10 mouse cellular contexts compared by ENCODE assay signal in the genomic region with DNA sequence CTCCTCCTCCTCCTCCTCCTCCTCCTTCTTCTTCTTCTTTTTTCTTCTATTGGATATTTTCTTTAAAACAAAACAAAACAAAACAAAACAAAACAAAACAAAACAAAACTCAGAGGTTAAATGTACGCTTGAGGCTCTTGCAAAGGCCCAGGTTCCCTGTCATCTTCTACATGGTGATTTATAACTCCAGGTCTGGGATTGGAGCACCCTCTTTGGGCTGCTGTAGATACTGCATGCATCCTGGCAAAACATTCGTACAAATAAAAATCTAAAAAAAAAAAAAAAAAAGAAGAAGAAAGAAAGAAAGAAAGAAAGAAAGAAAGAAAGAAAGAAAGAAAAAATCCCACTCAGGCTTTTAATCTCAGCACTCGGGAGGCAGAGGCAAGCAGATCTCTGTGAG. TPM values are rescaled to one million over a fixed set of nuclear protein-coding genes. Genes with fewer than 3 reads are reported as not detected.
DNase-seq lines count a peak whose midpoint lies in the region; ATAC-seq and TF ChIP-seq lines count a peak whose summit lies in the region.
"Had no signal": no experiment of that assay in that cellular context is flagged by ENCODE, and none has a peak within 500 bp of the region (broad histone marks: within the 10 kb centered on the region; RNA-seq: fewer than 3 reads in every experiment).

No protein-coding gene starts in this region.

- WGBS in heart, postnatal 0 days: 26% methylated on average over 3 of the region's 3 CpGs
- 35% methylated on average over 3 of the region's 3 CpGs for WGBS in lung, adult 2 months
- 65% methylated on average over 3 of the region's 3 CpGs for WGBS in neural tube, embryonic 15.5 days

- H3K27ac ChIP-seq in heart, postnatal 0 days (ENCODE audit: low read depth): no peak overlapping the region
- H3K27ac ChIP-seq in neural tube, embryonic 15.5 days (replicated peaks): no peak overlapping the region

- no peaks in the 10 kb centered on the region for H3K36me3 ChIP-seq in heart, postnatal 0 days (replicated peaks; ENCODE audit: control insufficient read depth, insufficient read depth, low read length)
- H3K36me3 ChIP-seq in neural tube, embryonic 15.5 days: no peaks in the 10 kb centered on the region

- no peak for ATAC-seq in heart, postnatal 0 days (ENCODE audit: insufficient read depth, low read depth)
- ATAC-seq in neural tube, embryonic 15.5 days (ENCODE audit: low FRiP score): no peak

- no peaks in the 10 kb centered on the region for H3K27me3 ChIP-seq in heart, postnatal 0 days (ENCODE audit: control insufficient read depth, insufficient read depth, low read length)
- no peaks in the 10 kb centered on the region for H3K27me3 ChIP-seq in neural tube, embryonic 15.5 days (replicated peaks)

- TF ChIP-seq EP300 in heart, postnatal 0 days (IDR thresholded peaks at IDR 0.05; ENCODE audit: low read depth): no peak

- H3K9me3 ChIP-seq in heart, postnatal 0 days (replicated peaks; ENCODE audit: control insufficient read depth, low read length): no peaks in the 10 kb centered on the region
- H3K9me3 ChIP-seq in neural tube, embryonic 15.5 days (replicated peaks): no peaks in the 10 kb centered on the region

- H3K4me3 ChIP-seq in heart, postnatal 0 days (ENCODE audit: low read depth, low read length): no peak overlapping the region
- H3K4me3 ChIP-seq in lung, adult 2 months (replicated peaks; ENCODE audit: extremely low read depth, low read depth, low read length): no peak overlapping the region
- H3K4me3 ChIP-seq in neural tube, embryonic 15.5 days (replicated peaks): no peak overlapping the region

- peak; percentile 67 for TF ChIP-seq CTCF in heart, postnatal 0 days (IDR thresholded peaks at IDR 0.05; ENCODE audit: low read depth)
- peak; percentile 37 for TF ChIP-seq CTCF in lung, adult 2 months (IDR thresholded peaks at IDR 0.05; ENCODE audit: insufficient read depth, low read length)

- no peak overlapping the region for H3K9ac ChIP-seq in heart, postnatal 0 days (replicated peaks; ENCODE audit: low read depth, low read length)
- no peak overlapping the region for H3K9ac ChIP-seq in neural tube, embryonic 15.5 days (replicated peaks)

- TF ChIP-seq POLR2A in lung, adult 2 months (IDR thresholded peaks at IDR 0.05; ENCODE audit: borderline replicate concordance, extremely low read depth, low read depth, low read length): no peak

- H3K4me2 ChIP-seq in heart, postnatal 0 days (ENCODE audit: low read depth, low read length): no peak overlapping the region
- no peak overlapping the region for H3K4me2 ChIP-seq in neural tube, embryonic 15.5 days

- no peaks in the 10 kb centered on the region for H3K4me1 ChIP-seq in heart, postnatal 0 days (ENCODE audit: control insufficient read depth, insufficient read depth)
- H3K4me1 ChIP-seq in lung, adult 2 months (ENCODE audit: control insufficient read depth, insufficient read depth, low read length): no peaks in the 10 kb centered on the region
- no peaks in the 10 kb centered on the region for H3K4me1 ChIP-seq in neural tube, embryonic 15.5 days

- peak; percentile 51 for DNase-seq in heart, postnatal 0 days (ENCODE audit: low spot score)
- no peak for DNase-seq in heart, adult 9 months (ENCODE audit: low spot score in 2 of 2)
- DNase-seq in A20 (ENCODE audit: low read depth, low spot score) (peak; percentile 37), NIH3T3 (ENCODE audit: low read depth) (peak; percentile 87)
- peak; percentile 58 for DNase-seq in fibroblast of lung, adult 2 months (ENCODE audit: low read depth)
- no peak for DNase-seq in lung, adult 2 months
- DNase-seq in testis, postnatal 14 days (ENCODE audit: low spot score): no peak

RNA-seq across cellular contexts. Expression of a gene that starts 12.8 kb away (rescaled TPM):
- not detected in 2 replicates for total RNA-seq in heart, postnatal 0 days (2014; rRNA removed; ENCODE audit: low replicate concordance)
- not detected in 2 replicates for polyA plus RNA-seq in heart, postnatal 0 days (2015; fragmentation: Nextera tagmentation; extraction: Ambion mirVana)
- not detected in 2 replicates for polyA plus RNA-seq in lung, adult 2 months (2012; rRNA removed)
- polyA plus RNA-seq in neural tube, embryonic 15.5 days (2015; fragmentation: Nextera tagmentation; extraction: Ambion mirVana): not detected in 2 replicates
- total RNA-seq: layer of hippocampus, adult 8-10 months had no signal
- polyA plus RNA-seq: neural tube, embryonic 14.5 days had no signal

RNA-seq across cellular contexts. Expression of a gene that starts 13.3 kb away (rescaled TPM):
- total RNA-seq in heart, postnatal 0 days (2014; rRNA removed; ENCODE audit: low replicate concordance): 25.3 and 27.9 TPM in 2 replicates
- polyA plus RNA-seq in heart, postnatal 0 days (2015; fragmentation: Nextera tagmentation; extraction: Ambion mirVana): 7.5 and 8.5 TPM in 2 replicates
- polyA plus RNA-seq in lung, adult 2 months (2012; rRNA removed): 67.0 and 68.6 TPM in 2 replicates
- 3.3 and 4.9 TPM in 2 replicates for polyA plus RNA-seq in neural tube, embryonic 15.5 days (2015; fragmentation: Nextera tagmentation; extraction: Ambion mirVana)

RNA-seq across cellular contexts. Expression of a gene that starts 30.9 kb away (rescaled TPM):
- total RNA-seq in heart, postnatal 0 days (2014; rRNA removed; ENCODE audit: low replicate concordance): 58.4 and 62.1 TPM in 2 replicates
- 72.2 and 73.7 TPM in 2 replicates for polyA plus RNA-seq in heart, postnatal 0 days (2015; fragmentation: Nextera tagmentation; extraction: Ambion mirVana)
- polyA plus RNA-seq in lung, adult 2 months (2012; rRNA removed): 32.5 and 35.5 TPM in 2 replicates
- 64.8 and 66.9 TPM in 2 replicates for polyA plus RNA-seq in neural tube, embryonic 15.5 days (2015; fragmentation: Nextera tagmentation; extraction: Ambion mirVana)

Comparison
In these comparisons a context has a peak if more than half of its experiments do, and no peak if none do; other contexts are left out.
1. DNase-seq: peak in heart, postnatal 0 days (single experiment), A20 (single experiment), NIH3T3 (single experiment) and fibroblast of lung, adult 2 months (single experiment); none in heart, adult 9 months (0 of 2), lung, adult 2 months (single experiment) and testis, postnatal 14 days (single experiment).